In the genomic region with DNA sequence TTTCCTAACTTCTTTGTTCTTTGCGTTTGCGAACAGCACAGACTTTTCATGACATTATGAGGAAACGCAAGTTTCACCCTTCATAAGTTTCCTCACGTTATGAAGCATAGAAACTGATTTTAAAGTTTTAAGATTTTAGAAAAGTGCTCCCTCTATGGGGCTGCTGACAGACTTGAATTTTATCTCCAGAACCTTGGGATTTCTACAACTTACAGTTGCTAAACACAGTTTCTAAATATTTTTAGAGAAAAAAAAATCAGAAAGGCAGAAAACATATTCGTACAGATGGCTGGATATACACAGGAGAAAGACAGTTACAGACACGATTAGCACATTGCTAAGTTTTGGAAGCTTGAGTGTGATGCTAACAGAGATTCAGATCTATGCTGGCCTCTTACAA, we compare ENCODE assay signal across 9 mouse cellular contexts. TPM values are rescaled to one million over a fixed set of nuclear protein-coding genes. Genes with fewer than 3 reads are reported as not detected.
DNase-seq lines count a peak whose midpoint lies in the region; ATAC-seq and TF ChIP-seq lines count a peak whose summit lies in the region.
"Had no signal": no experiment of that assay in that cellular context is flagged by ENCODE, and none has a peak within 500 bp of the region (broad histone marks: within the 10 kb centered on the region; RNA-seq: fewer than 3 reads in every experiment).

No protein-coding gene starts in this region.

- DNase-seq in left cerebral cortex, adult 2 months (ENCODE audit: extremely low spot score in 1 of 2, low spot score in 2 of 2), result no peak
- DNase-seq in left cerebral cortex, adult 9 months (ENCODE audit: low spot score in 2 of 2), result no peak
- DNase-seq in embryonic facial prominence, embryonic 14.5 days (ENCODE audit: low spot score), result peak; percentile 74
- no peak for DNase-seq in spleen, postnatal 10 days (ENCODE audit: low spot score in 2 of 2)
- DNase-seq in urinary bladder, postnatal 14 days (ENCODE audit: low spot score), result no peak
- DNase-seq in kidney, adult 8-10 months, result no peak

- WGBS in embryonic facial prominence, embryonic 14.5 days, result 19% methylated on average over 6 of the region's 6 CpGs
- WGBS in intestine, embryonic 15.5 days, result 29% methylated on average over 6 of the region's 6 CpGs
- WGBS in neural tube, embryonic 12.5 days, result 65% methylated on average over 6 of the region's 6 CpGs

- no peak overlapping the region for H3K27ac ChIP-seq in left cerebral cortex, adult 2 months
- peak overlapping the region; percentile 88 for H3K27ac ChIP-seq in embryonic facial prominence, embryonic 14.5 days (replicated peaks; ENCODE audit: low read depth, low read length)
- H3K27ac ChIP-seq in intestine, embryonic 15.5 days, result peak overlapping the region; percentile 78
- H3K27ac ChIP-seq in neural tube, embryonic 12.5 days, result no peak overlapping the region

- H3K4me1 ChIP-seq in embryonic facial prominence, embryonic 14.5 days (ENCODE audit: control insufficient read depth, insufficient read depth, low read length), result 0 out of 2 replicates have a peak, but pooled peaks cover 5% of the 10 kb centered on the region
- no peaks in the 10 kb centered on the region for H3K4me1 ChIP-seq in intestine, embryonic 15.5 days (replicated peaks)
- no peaks in the 10 kb centered on the region for H3K4me1 ChIP-seq in neural tube, embryonic 12.5 days

- ATAC-seq in embryonic facial prominence, embryonic 14.5 days (ENCODE audit: low read depth), result no peak
- ATAC-seq in intestine, embryonic 15.5 days, result no peak
- no peak for ATAC-seq in neural tube, embryonic 12.5 days (ENCODE audit: low FRiP score, low read depth)

- no peaks in the 10 kb centered on the region for H3K9me3 ChIP-seq in embryonic facial prominence, embryonic 14.5 days (ENCODE audit: control insufficient read depth, low read length)
- no peaks in the 10 kb centered on the region for H3K9me3 ChIP-seq in intestine, embryonic 15.5 days
- no peaks in the 10 kb centered on the region for H3K9me3 ChIP-seq in neural tube, embryonic 12.5 days

- TF ChIP-seq CTCF in left cerebral cortex, adult 2 months (IDR thresholded peaks at IDR 0.05), result peak; percentile 49

- intact Hi-C loops in left cerebral cortex, adult 2 months (cut with DNase I), result loop anchor here (5.0 kb wide), 1 partner anchor 69 kb away; no protein-coding TSS in a partner anchor

- H3K36me3 ChIP-seq in embryonic facial prominence, embryonic 14.5 days (ENCODE audit: control insufficient read depth, insufficient read depth, low read length), result 0 out of 2 replicates have a peak, but pooled peaks cover 12% of the 10 kb centered on the region
- no peaks in the 10 kb centered on the region for H3K36me3 ChIP-seq in intestine, embryonic 15.5 days
- no peaks in the 10 kb centered on the region for H3K36me3 ChIP-seq in neural tube, embryonic 12.5 days

- no peaks in the 10 kb centered on the region for H3K27me3 ChIP-seq in embryonic facial prominence, embryonic 14.5 days (replicated peaks; ENCODE audit: control insufficient read depth, insufficient read depth, low read length)
- no peaks in the 10 kb centered on the region for H3K27me3 ChIP-seq in intestine, embryonic 15.5 days (replicated peaks)
- no peaks in the 10 kb centered on the region for H3K27me3 ChIP-seq in neural tube, embryonic 12.5 days (replicated peaks)

- peak overlapping the region; percentile 66 for H3K9ac ChIP-seq in embryonic facial prominence, embryonic 14.5 days (ENCODE audit: low read depth, low read length)
- 0 out of 2 replicates have a peak overlapping the region, but pooled peaks have one; percentile 56 for H3K9ac ChIP-seq in intestine, embryonic 15.5 days
- H3K9ac ChIP-seq in neural tube, embryonic 12.5 days, result no peak overlapping the region

- H3K4me3 ChIP-seq in left cerebral cortex, adult 2 months, result no peak overlapping the region
- H3K4me3 ChIP-seq in embryonic facial prominence, embryonic 14.5 days (ENCODE audit: low read depth, low read length), result peak overlapping the region; percentile 46
- H3K4me3 ChIP-seq in intestine, embryonic 15.5 days (replicated peaks), result peak overlapping the region; percentile 39
- H3K4me3 ChIP-seq in neural tube, embryonic 12.5 days, result no peak overlapping the region
- H3K4me3 ChIP-seq: erythroblast, embryonic 14.5 days had no signal

- H3K4me2 ChIP-seq in embryonic facial prominence, embryonic 14.5 days (ENCODE audit: low read depth, low read length), result peak overlapping the region; percentile 45
- peak overlapping the region; percentile 48 for H3K4me2 ChIP-seq in intestine, embryonic 15.5 days (replicated peaks)
- peak overlapping the region; percentile 55 for H3K4me2 ChIP-seq in neural tube, embryonic 12.5 days (replicated peaks)

RNA-seq across cellular contexts. Expression of gene Col5a2, which starts 1.6 kb away (rescaled TPM):
- 1 to 10 TPM; 2.5 to 2.8 TPM for total RNA-seq in left cerebral cortex, adult 2 months (2021)
- 213 and 231 TPM in 2 replicates for polyA plus RNA-seq in embryonic facial prominence, embryonic 14.5 days (2014; fragmentation: Nextera tagmentation; extraction: Ambion mirVana)
- polyA plus RNA-seq in intestine, embryonic 15.5 days (2015; fragmentation: Nextera tagmentation; extraction: Ambion mirVana), result 68.0 and 78.0 TPM in 2 replicates
- 26.9 and 28.1 TPM in 2 replicates for polyA plus RNA-seq in neural tube, embryonic 12.5 days (2016; fragmentation: Nextera tagmentation; extraction: Ambion mirVana)

Comparison
In these comparisons a context has a peak if more than half of its experiments do, and no peak if none do; other contexts are left out.
1. H3K27ac ChIP-seq: peak in embryonic facial prominence, embryonic 14.5 days (single experiment) and intestine, embryonic 15.5 days (single experiment); none in left cerebral cortex, adult 2 months (single experiment) and neural tube, embryonic 12.5 days (single experiment).
2. H3K4me3 ChIP-seq: peak in embryonic facial prominence, embryonic 14.5 days (single experiment) and intestine, embryonic 15.5 days (single experiment); none in left cerebral cortex, adult 2 months (single experiment) and neural tube, embryonic 12.5 days (single experiment).
3. Peak in every context shown above with its lines, with median percentiles within 50 percentile points of each other: H3K4me2 ChIP-seq.